ENCODE assay signal across 23 mouse cellular contexts in the genomic region with DNA sequence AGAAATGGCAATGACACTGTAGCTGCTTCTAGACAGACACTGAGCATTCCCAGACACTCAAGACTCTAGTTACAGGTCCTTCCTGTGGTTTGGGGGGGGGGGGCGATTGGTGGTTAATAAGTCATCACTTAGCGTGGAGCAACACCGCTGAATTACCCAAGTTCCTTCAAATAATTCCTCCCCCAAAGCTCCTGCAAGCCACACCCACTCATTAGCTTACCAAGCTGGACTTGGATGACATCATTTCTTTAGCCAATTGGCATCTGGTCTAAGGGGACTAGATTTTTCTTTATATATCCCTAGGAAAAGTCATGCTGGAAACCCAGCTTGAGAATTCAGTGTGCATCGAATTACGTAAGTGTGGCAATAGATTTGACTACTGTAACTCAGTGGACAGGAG.
DNase-seq lines count a peak whose midpoint lies in the region; ATAC-seq and TF ChIP-seq lines count a peak whose summit lies in the region.
"Had no signal": no experiment of that assay in that cellular context is flagged by ENCODE, and none has a peak within 500 bp of the region (broad histone marks: within the 10 kb centered on the region; RNA-seq: fewer than 3 reads in every experiment).

No protein-coding gene starts in this region.

- H3K36me3 ChIP-seq in forebrain, embryonic 11.5 days (ENCODE audit: control insufficient read depth, insufficient read depth, low read length) = no peaks in the 10 kb centered on the region
- no peaks in the 10 kb centered on the region for H3K36me3 ChIP-seq in forebrain, embryonic 12.5 days (replicated peaks)
- H3K36me3 ChIP-seq in neural tube, embryonic 15.5 days = no peaks in the 10 kb centered on the region
- no peaks in the 10 kb centered on the region for H3K36me3 ChIP-seq in lung, postnatal 0 days (ENCODE audit: insufficient read depth, low read length)
- H3K36me3 ChIP-seq: embryonic facial prominence, embryonic 15.5 days; G1E; hindbrain, embryonic 13.5 days; intestine, embryonic 15.5 days had no signal

- ATAC-seq in forebrain, embryonic 11.5 days (replicated peaks; ENCODE audit: low FRiP score) = no peak
- no peak for ATAC-seq in forebrain, embryonic 12.5 days (ENCODE audit: low FRiP score)
- ATAC-seq in megakaryocyte, adult 5-6 weeks (ENCODE audit: poor library complexity, severe bottlenecking) = peak; percentile 74
- no peak for ATAC-seq in neural tube, embryonic 15.5 days (ENCODE audit: low FRiP score)
- ATAC-seq in lung, postnatal 0 days = no peak
- ATAC-seq: activated CD4-positive, CD25-positive, alpha-beta regulatory T cell, adult 4 months; CD4-positive, CD25-positive, alpha-beta regulatory T cell, adult 4 months; forebrain, embryonic 13.5 days; intestine, embryonic 15.5 days had no signal

- H3K4me1 ChIP-seq in forebrain, embryonic 11.5 days (replicated peaks; ENCODE audit: control insufficient read depth, insufficient read depth, low read length) = no peaks in the 10 kb centered on the region
- no peaks in the 10 kb centered on the region for H3K4me1 ChIP-seq in forebrain, embryonic 12.5 days
- no peaks in the 10 kb centered on the region for H3K4me1 ChIP-seq in neural tube, embryonic 15.5 days
- no peaks in the 10 kb centered on the region for H3K4me1 ChIP-seq in lung, postnatal 0 days (ENCODE audit: insufficient read depth, low read depth, low read length)
- H3K4me1 ChIP-seq: embryonic facial prominence, embryonic 15.5 days; forebrain, embryonic 13.5 days; intestine, embryonic 15.5 days had no signal

- no peaks in the 10 kb centered on the region for H3K9me3 ChIP-seq in forebrain, embryonic 11.5 days (ENCODE audit: control insufficient read depth, low read length)
- H3K9me3 ChIP-seq in forebrain, embryonic 12.5 days = no peaks in the 10 kb centered on the region
- H3K9me3 ChIP-seq in neural tube, embryonic 15.5 days (replicated peaks) = no peaks in the 10 kb centered on the region
- no peaks in the 10 kb centered on the region for H3K9me3 ChIP-seq in lung, postnatal 0 days (ENCODE audit: low read length)
- H3K9me3 ChIP-seq: embryonic facial prominence, embryonic 15.5 days; forebrain, embryonic 13.5 days; G1E; hindbrain, embryonic 13.5 days; intestine, embryonic 15.5 days had no signal

- no peak for TF ChIP-seq CTCF in lung, postnatal 0 days (IDR thresholded peaks at IDR 0.05)

- no peak overlapping the region for H3K27ac ChIP-seq in forebrain, embryonic 11.5 days (ENCODE audit: low read depth, low read length)
- H3K27ac ChIP-seq in forebrain, embryonic 12.5 days = no peak overlapping the region
- H3K27ac ChIP-seq in neural tube, embryonic 15.5 days (replicated peaks) = no peak overlapping the region
- no peak overlapping the region for H3K27ac ChIP-seq in lung, postnatal 0 days (ENCODE audit: low read length)
- H3K27ac ChIP-seq: embryonic facial prominence, embryonic 15.5 days; forebrain, embryonic 13.5 days; hindbrain, embryonic 13.5 days; intestine, embryonic 15.5 days had no signal

- H3K27me3 ChIP-seq in forebrain, embryonic 11.5 days (ENCODE audit: control insufficient read depth, insufficient read depth, low read length) = no peaks in the 10 kb centered on the region
- H3K27me3 ChIP-seq in forebrain, embryonic 12.5 days = no peaks in the 10 kb centered on the region
- no peaks in the 10 kb centered on the region for H3K27me3 ChIP-seq in neural tube, embryonic 15.5 days (replicated peaks)
- no peaks in the 10 kb centered on the region for H3K27me3 ChIP-seq in lung, postnatal 0 days (replicated peaks; ENCODE audit: insufficient read depth, low read length)
- H3K27me3 ChIP-seq: embryonic facial prominence, embryonic 15.5 days; forebrain, embryonic 13.5 days; hindbrain, embryonic 13.5 days; intestine, embryonic 15.5 days had no signal

- DNase-seq in forebrain, embryonic 11.5 days (ENCODE audit: low spot score) = peak; percentile 17
- peak; percentile 86 for DNase-seq in 416B (ENCODE audit: low read depth)
- peak; percentile 17 for DNase-seq in c-Kit-positive CD71-negative TER-119-negative erythroid progenitor cells, embryonic 14.5 days (ENCODE audit: low read depth)
- DNase-seq in frontal cortex, postnatal 14 days (ENCODE audit: low spot score in 2 of 2) = no peak
- no peak for DNase-seq in lung, postnatal 0 days (ENCODE audit: low spot score)
- DNase-seq: adrenal gland, postnatal 14 days; cerebellum, adult 18-20 months; cerebellum, adult 9-11 months; cerebellum, postnatal 36 days; heart, postnatal 10 days; heart, postnatal 4 days; kidney, adult 18-20 months had no signal

- no peak overlapping the region for H3K4me3 ChIP-seq in forebrain, embryonic 11.5 days (ENCODE audit: low read depth, low read length)
- no peak overlapping the region for H3K4me3 ChIP-seq in forebrain, embryonic 12.5 days (replicated peaks)
- H3K4me3 ChIP-seq in neural tube, embryonic 15.5 days (replicated peaks) = no peak overlapping the region
- no peak overlapping the region for H3K4me3 ChIP-seq in lung, postnatal 0 days (ENCODE audit: low read depth, low read length)
- H3K4me3 ChIP-seq: embryonic facial prominence, embryonic 15.5 days; erythroblast, embryonic 14.5 days; forebrain, embryonic 13.5 days; hindbrain, embryonic 13.5 days; intestine, embryonic 15.5 days had no signal

- WGBS in forebrain, embryonic 11.5 days = 79% methylated on average over 5 of the region's 5 CpGs
- 88% methylated on average over 5 of the region's 5 CpGs for WGBS in forebrain, embryonic 12.5 days
- WGBS in neural tube, embryonic 15.5 days = 90% methylated on average over 5 of the region's 5 CpGs
- 83% methylated on average over 5 of the region's 5 CpGs for WGBS in lung, postnatal 0 days

- no peak for TF ChIP-seq EP300 in lung, postnatal 0 days (IDR thresholded peaks at IDR 0.05)

- H3K9ac ChIP-seq in forebrain, embryonic 11.5 days (ENCODE audit: low read length) = no peak overlapping the region
- H3K9ac ChIP-seq in forebrain, embryonic 12.5 days = no peak overlapping the region
- H3K9ac ChIP-seq in neural tube, embryonic 15.5 days (replicated peaks) = no peak overlapping the region
- no peak overlapping the region for H3K9ac ChIP-seq in lung, postnatal 0 days (replicated peaks; ENCODE audit: low read depth)
- H3K9ac ChIP-seq: embryonic facial prominence, embryonic 15.5 days; forebrain, embryonic 13.5 days; hindbrain, embryonic 13.5 days; intestine, embryonic 15.5 days had no signal

- no peak overlapping the region for H3K4me2 ChIP-seq in forebrain, embryonic 11.5 days (ENCODE audit: low read depth, low read length, severe bottlenecking)
- H3K4me2 ChIP-seq in forebrain, embryonic 12.5 days = no peak overlapping the region
- no peak overlapping the region for H3K4me2 ChIP-seq in neural tube, embryonic 15.5 days
- H3K4me2 ChIP-seq in lung, postnatal 0 days (replicated peaks; ENCODE audit: low read depth, low read length) = no peak overlapping the region
- H3K4me2 ChIP-seq: embryonic facial prominence, embryonic 15.5 days; forebrain, embryonic 13.5 days; hindbrain, embryonic 13.5 days; intestine, embryonic 15.5 days had no signal

Comparison
In these comparisons a context has a peak if more than half of its experiments do, and no peak if none do; other contexts are left out.
1. DNase-seq: peak in forebrain, embryonic 11.5 days (single experiment), 416B (single experiment) and c-Kit-positive CD71-negative TER-119-negative erythroid progenitor cells, embryonic 14.5 days (single experiment); none in frontal cortex, postnatal 14 days (0 of 2) and lung, postnatal 0 days (single experiment).